Mouse (Mus musculus) cortical plate, adult 2 months (tissue): ENCODE results near the gene Cav1. TPM values are rescaled to one million over a fixed set of nuclear protein-coding genes. Genes with fewer than 3 reads are reported as not detected.

Experiments used
- H3K27ac ChIP-seq: fragments of 200-500 bp; 2 replicates; pipeline ENCODE4 v1.5.1; 2012; ENCODE audit warnings: low read length, control low read depth, inconsistent platforms; ENCODE audit not compliant: insufficient read depth
- H3K4me1 ChIP-seq: fragments of 200-500 bp; 2 replicates; pipeline ENCODE4 v1.6.1; 2011; ENCODE audit warnings: low read length; ENCODE audit not compliant: control insufficient read depth, insufficient read depth
- H3K4me3 ChIP-seq: fragments of 200-500 bp; 2 replicates; pipeline ENCODE4 v1.5.1; 2011; ENCODE audit warnings: mild to moderate bottlenecking, low read length, control low read depth; ENCODE audit not compliant: insufficient read depth
- CTCF ChIP-seq: fragments of 200-500 bp; IDR thresholded peaks from 2 replicates; pipeline ENCODE4 v1.5.1; 2011; ENCODE audit warnings: mild to moderate bottlenecking, control low read depth, low read length; ENCODE audit not compliant: insufficient read depth; ENCODE audit errors: extremely low read depth
- POLR2A ChIP-seq: fragments of 200-500 bp; IDR thresholded peaks from 2 replicates; pipeline ENCODE4 v1.6.1; 2011; ENCODE audit warnings: mild to moderate bottlenecking, low read length, control low read depth; ENCODE audit not compliant: insufficient read depth; ENCODE audit errors: extremely low read depth
- polyA plus RNA-seq: library from polyadenylated mRNA; depleted of rRNA; stranded (reverse); fragments of >200 nt; gene quantifications from 2 replicates; pipeline ENCODE4 v1.2.3, GENCODE M21; 2012

Gene Cav1
- polyA plus RNA-seq, 1 experiment: 25.1 TPM

DNA sequence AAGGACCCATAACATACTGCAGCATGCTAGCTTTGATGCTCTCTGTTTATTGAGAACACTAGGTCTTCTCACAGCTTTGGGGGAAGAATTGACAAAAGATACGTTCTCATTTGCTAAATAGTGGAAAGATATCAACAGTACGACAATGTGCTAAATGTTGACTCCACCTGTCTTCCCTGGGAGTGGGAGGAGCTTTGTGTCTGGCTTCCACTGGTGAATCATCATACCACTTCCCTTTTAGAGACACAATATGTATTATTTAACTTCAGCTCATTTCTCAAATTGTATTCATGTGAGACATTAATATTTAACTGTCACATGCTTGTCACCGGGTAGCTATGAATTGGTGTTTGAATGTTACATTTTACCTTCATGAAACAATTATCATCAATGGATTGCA, 22.3 kb upstream of the Cav1 start:
- no peak for TF ChIP-seq POLR2A
- TF ChIP-seq CTCF: no peak
- H3K27ac ChIP-seq: no peak overlapping the region
- H3K4me3 ChIP-seq: no peak overlapping the region

GRCm38 (mm10) chr6:17286381-17286780, 19.8 kb upstream of the Cav1 start:
- TF ChIP-seq POLR2A: no peak
- no peak for TF ChIP-seq CTCF
- Histone ChIP-seq H3K4me3 (no peak overlapping the region), H3K27ac (no peak overlapping the region), H3K4me1 (peaks cover 2% of the 10 kb centered on the region; the same call in 1 of the 2 replicates)

More for the DNA sequence above, 22.3 kb upstream of the Cav1 start:
- peaks cover 2% of the 10 kb centered on the region; the same call in 1 of the 2 replicates for H3K4me1 ChIP-seq

DNA sequence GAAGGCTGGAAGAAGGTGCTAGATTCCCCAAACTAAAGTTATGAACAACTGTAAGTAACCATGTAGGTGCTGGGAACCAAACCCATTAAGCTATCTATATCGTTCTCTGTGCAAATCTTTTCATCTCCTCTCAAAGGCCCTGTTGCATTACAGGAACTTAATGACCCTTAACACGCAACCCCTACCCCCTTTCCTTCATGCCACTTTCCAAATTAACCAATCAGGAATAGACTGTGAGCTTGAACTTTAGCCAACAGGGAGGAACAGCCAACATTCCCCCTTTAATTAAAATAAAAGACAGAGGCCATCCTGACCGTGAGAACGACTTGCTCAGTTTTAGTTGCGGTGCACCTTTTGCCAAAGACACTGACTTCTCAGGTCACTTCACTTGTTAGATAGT, 11.0 kb upstream of the Cav1 start:
- no peaks in the 10 kb centered on the region for H3K4me1 ChIP-seq
- H3K27ac ChIP-seq: no peak overlapping the region
- no peak for TF ChIP-seq POLR2A
- no peak for TF ChIP-seq CTCF
- H3K4me3 ChIP-seq: no peak overlapping the region

GRCm38 (mm10) chr6:17306602-17307325, 629 bp downstream of the Cav1 start:
- TF ChIP-seq POLR2A: no peak
- no peak for TF ChIP-seq CTCF
- no peak overlapping the region for H3K27ac ChIP-seq
- peak overlapping the region; percentile 42 for H3K4me3 ChIP-seq
- no peaks in the 10 kb centered on the region for H3K4me1 ChIP-seq

DNA sequence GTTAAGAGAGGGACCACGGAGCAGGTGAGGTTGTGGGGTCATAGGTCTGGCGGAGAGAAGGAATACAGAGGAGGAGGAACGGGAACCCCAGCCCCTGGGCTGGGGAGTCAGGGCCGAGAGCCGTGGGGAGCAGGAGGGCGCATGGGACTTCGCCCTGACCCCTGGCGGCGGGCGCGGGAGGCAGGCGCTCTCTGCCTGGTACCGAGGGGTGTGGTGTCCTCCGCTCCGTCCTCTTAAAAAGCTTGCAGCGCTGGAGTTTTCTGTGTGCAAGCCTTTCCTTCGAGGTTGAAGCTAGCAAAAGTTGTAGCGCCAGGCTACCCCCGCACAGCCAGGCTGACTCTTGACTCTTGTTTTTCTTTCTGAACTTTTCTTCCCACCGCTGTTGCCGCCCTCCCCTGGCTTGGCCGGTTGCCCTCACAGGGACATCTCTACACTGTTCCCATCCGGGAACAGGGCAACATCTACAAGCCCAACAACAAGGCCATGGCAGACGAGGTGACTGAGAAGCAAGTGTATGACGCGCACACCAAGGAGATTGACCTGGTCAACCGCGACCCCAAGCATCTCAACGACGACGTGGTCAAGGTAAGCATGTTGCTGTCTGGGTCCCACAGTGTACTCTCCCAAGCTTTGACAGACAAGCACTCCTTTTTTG, 1.5 kb downstream of the Cav1 start:
- TF ChIP-seq CTCF (0 out of 2 replicates have a peak, but pooled peaks have one; percentile 26), POLR2A (no peak)
- peak overlapping the region; percentile 42 for H3K4me3 ChIP-seq
- no peak overlapping the region for H3K27ac ChIP-seq
- no peaks in the 10 kb centered on the region for H3K4me1 ChIP-seq

DNA sequence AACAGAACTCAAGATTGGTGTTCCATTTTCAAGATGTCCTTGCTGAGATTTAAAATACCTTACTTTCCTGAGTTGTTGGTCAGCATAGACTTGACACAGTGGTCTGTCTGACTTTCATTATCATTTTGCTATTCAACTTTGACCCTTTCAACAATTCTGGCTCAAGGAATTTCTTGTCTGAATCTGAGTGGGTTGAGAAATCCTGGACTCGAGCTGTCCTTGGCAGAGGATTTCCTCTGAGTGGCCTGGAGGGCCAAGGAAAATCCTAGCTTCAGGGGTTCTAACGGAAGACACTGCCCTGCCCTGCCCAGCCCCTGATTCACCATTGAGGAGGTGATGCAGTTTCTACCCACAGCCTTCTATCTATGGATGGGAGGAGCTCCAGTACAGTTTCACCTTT, 2.5 kb downstream of the Cav1 start:
- no peak overlapping the region for H3K4me3 ChIP-seq
- no peak overlapping the region for H3K27ac ChIP-seq
- TF ChIP-seq POLR2A: no peak
- no peak for TF ChIP-seq CTCF
- H3K4me1 ChIP-seq: no peaks in the 10 kb centered on the region

DNA sequence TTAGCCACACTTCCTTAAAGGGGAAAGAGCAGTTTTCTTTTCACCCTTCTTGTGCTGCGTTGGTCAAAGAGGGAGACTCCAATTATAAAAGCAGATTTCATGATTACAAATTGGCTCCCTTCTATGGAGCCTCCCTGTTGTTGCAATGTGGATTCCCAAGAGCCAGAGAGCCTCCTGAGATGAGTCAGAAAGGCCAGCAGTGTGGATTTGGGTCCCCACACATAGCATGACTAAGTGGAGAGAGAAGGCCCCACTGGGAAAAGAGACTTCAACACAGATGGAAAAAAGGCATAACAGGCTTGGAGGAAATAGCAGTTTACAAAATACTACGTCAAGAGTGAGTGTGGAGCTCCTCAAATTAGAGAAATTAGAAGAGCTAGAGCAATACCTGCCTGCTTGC, 3.1 kb downstream of the Cav1 start:
- H3K4me3 ChIP-seq: no peak overlapping the region
- H3K4me1 ChIP-seq: no peaks in the 10 kb centered on the region
- no peak for TF ChIP-seq POLR2A
- TF ChIP-seq CTCF: no peak
- no peak overlapping the region; the same call in 1 of the 2 replicates for H3K27ac ChIP-seq

- TF ChIP-seq CTCF (no peak), POLR2A (no peak)
- no peaks in the 10 kb centered on the region for H3K4me1 ChIP-seq
- H3K27ac ChIP-seq: no peak overlapping the region
- no peak overlapping the region for H3K4me3 ChIP-seq
Measured at GRCm38 (mm10) chr6:17314241-17314640, 8.1 kb downstream of the Cav1 start.

GRCm38 (mm10) chr6:17314659-17315616, 8.8 kb downstream of the Cav1 start:
- TF ChIP-seq CTCF (no peak), POLR2A (no peak)
- no peak overlapping the region for H3K4me3 ChIP-seq
- H3K27ac ChIP-seq: no peak overlapping the region
- H3K4me1 ChIP-seq: no peaks in the 10 kb centered on the region
